Comparison of ENCODE assay signal across 8 mouse cellular contexts in the genomic region with DNA sequence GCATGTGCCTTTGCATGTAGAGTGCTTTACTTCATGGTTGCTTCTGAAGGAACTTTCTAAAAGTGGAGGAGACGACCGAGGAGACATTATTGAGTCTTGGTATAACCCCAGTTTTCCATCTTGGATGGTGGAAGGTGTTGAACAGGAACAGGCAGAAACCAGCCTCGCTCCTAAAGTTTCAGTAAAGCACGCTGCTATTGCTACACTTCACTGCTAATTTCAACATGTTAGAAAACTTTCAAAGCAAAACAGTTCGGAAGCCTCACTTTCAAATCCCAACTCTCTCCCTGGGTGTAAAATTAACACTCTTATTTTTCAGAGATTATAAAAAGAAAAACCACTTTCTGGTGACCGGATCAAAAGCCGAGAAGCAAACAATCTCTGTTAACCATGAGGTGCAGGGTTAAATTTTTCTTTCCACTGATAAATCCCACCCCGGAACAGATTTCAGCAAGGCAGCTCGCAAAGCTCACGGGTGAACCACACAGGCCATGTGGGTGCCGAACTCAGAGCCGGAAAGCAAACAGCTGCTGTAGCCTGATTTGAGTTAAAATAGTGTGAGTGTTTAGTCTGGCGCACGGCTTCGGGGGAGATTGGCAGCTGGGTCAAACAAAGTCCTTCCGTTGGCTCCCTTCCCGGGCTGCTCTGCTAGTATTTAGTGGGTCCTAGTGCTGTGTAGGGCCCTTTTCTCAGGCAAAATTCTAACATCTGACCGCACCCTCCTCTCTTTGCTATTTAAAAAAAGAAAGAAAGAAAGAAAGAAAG.
A peak's percentile ranks its signal among the peaks of the same experiment; 100 is the strongest.
DNase-seq lines count a peak whose midpoint lies in the region; ATAC-seq lines count a peak whose summit lies in the region.
"Had no signal": no experiment of that assay in that cellular context is flagged by ENCODE, and none has a peak within 500 bp of the region (broad histone marks: within the 10 kb centered on the region; RNA-seq: fewer than 3 reads in every experiment).

No protein-coding gene starts in this region.

- DNase-seq in brain, embryonic 18.5 days (ENCODE audit: low read depth, low spot score): peak; percentile 77
- DNase-seq in forebrain, embryonic 10.5 days (ENCODE audit: extremely low spot score, low spot score): peak; percentile 39
- peak; percentile 89 for DNase-seq in midbrain, embryonic 14.5 days

- no peaks in the 10 kb centered on the region for H3K36me3 ChIP-seq in forebrain, embryonic 10.5 days (replicated peaks)
- no peaks in the 10 kb centered on the region for H3K36me3 ChIP-seq in heart, embryonic 12.5 days
- no peaks in the 10 kb centered on the region for H3K36me3 ChIP-seq in kidney, embryonic 15.5 days
- no peaks in the 10 kb centered on the region for H3K36me3 ChIP-seq in limb, embryonic 13.5 days
- H3K36me3 ChIP-seq in midbrain, embryonic 14.5 days (ENCODE audit: control insufficient read depth, insufficient read depth, low read length): no peaks in the 10 kb centered on the region
- no peaks in the 10 kb centered on the region for H3K36me3 ChIP-seq in stomach, embryonic 14.5 days (ENCODE audit: control insufficient read depth, insufficient read depth, low read length)

- no peaks in the 10 kb centered on the region for H3K27me3 ChIP-seq in forebrain, embryonic 10.5 days (ENCODE audit: poor library complexity, severe bottlenecking)
- H3K27me3 ChIP-seq in heart, embryonic 12.5 days (replicated peaks): no peaks in the 10 kb centered on the region
- H3K27me3 ChIP-seq in kidney, embryonic 15.5 days: no peaks in the 10 kb centered on the region
- no peaks in the 10 kb centered on the region for H3K27me3 ChIP-seq in limb, embryonic 13.5 days
- no peaks in the 10 kb centered on the region for H3K27me3 ChIP-seq in midbrain, embryonic 14.5 days (ENCODE audit: control insufficient read depth, insufficient read depth, low read length)
- no peaks in the 10 kb centered on the region for H3K27me3 ChIP-seq in stomach, embryonic 14.5 days (ENCODE audit: control insufficient read depth, insufficient read depth, low read length)

- 67% methylated on average over 18 of the region's 18 CpGs for WGBS in forebrain, embryonic 10.5 days
- WGBS in heart, embryonic 12.5 days: 27% methylated on average over 18 of the region's 18 CpGs
- 40% methylated on average over 18 of the region's 18 CpGs for WGBS in kidney, embryonic 15.5 days
- 29% methylated on average over 18 of the region's 18 CpGs for WGBS in limb, embryonic 13.5 days
- WGBS in midbrain, embryonic 14.5 days: 32% methylated on average over 18 of the region's 18 CpGs
- 20% methylated on average over 18 of the region's 18 CpGs for WGBS in stomach, embryonic 14.5 days

- no peak overlapping the region for H3K9ac ChIP-seq in heart, embryonic 12.5 days
- H3K9ac ChIP-seq in kidney, embryonic 15.5 days: no peak overlapping the region
- H3K9ac ChIP-seq in limb, embryonic 13.5 days: no peak overlapping the region
- no peak overlapping the region; the same call in 1 of the 2 replicates for H3K9ac ChIP-seq in midbrain, embryonic 14.5 days (replicated peaks; ENCODE audit: low read length)
- no peak overlapping the region for H3K9ac ChIP-seq in stomach, embryonic 14.5 days (replicated peaks; ENCODE audit: low read depth, low read length)

- no peaks in the 10 kb centered on the region for H3K9me3 ChIP-seq in forebrain, embryonic 10.5 days
- H3K9me3 ChIP-seq in heart, embryonic 12.5 days (replicated peaks): no peaks in the 10 kb centered on the region
- H3K9me3 ChIP-seq in kidney, embryonic 15.5 days (replicated peaks): no peaks in the 10 kb centered on the region
- no peaks in the 10 kb centered on the region for H3K9me3 ChIP-seq in limb, embryonic 13.5 days
- H3K9me3 ChIP-seq in midbrain, embryonic 14.5 days (ENCODE audit: control insufficient read depth, low read length): 0 out of 2 replicates have a peak, but pooled peaks cover 3% of the 10 kb centered on the region
- no peaks in the 10 kb centered on the region for H3K9me3 ChIP-seq in stomach, embryonic 14.5 days (ENCODE audit: control insufficient read depth, low read depth, low read length)

- H3K27ac ChIP-seq in forebrain, embryonic 10.5 days: peak overlapping the region; percentile 79
- H3K27ac ChIP-seq in heart, embryonic 12.5 days (ENCODE audit: poor library complexity, severe bottlenecking): peak overlapping the region; percentile 94
- peak overlapping the region; percentile 86 for H3K27ac ChIP-seq in kidney, embryonic 15.5 days
- peak overlapping the region; percentile 89 for H3K27ac ChIP-seq in limb, embryonic 13.5 days
- H3K27ac ChIP-seq in midbrain, embryonic 14.5 days (replicated peaks; ENCODE audit: low read depth, low read length): peak overlapping the region; percentile 86
- H3K27ac ChIP-seq in stomach, embryonic 14.5 days (ENCODE audit: low read length): peak overlapping the region; percentile 98

- peak overlapping the region; percentile 60 for H3K4me2 ChIP-seq in heart, embryonic 12.5 days
- H3K4me2 ChIP-seq in kidney, embryonic 15.5 days: peak overlapping the region; percentile 50
- H3K4me2 ChIP-seq in limb, embryonic 13.5 days (replicated peaks): peak overlapping the region; percentile 63
- H3K4me2 ChIP-seq in midbrain, embryonic 14.5 days (ENCODE audit: low read length): peak overlapping the region; percentile 45
- H3K4me2 ChIP-seq in stomach, embryonic 14.5 days (replicated peaks; ENCODE audit: low read depth, low read length): peak overlapping the region; percentile 44

- H3K4me3 ChIP-seq in forebrain, embryonic 10.5 days: no peak overlapping the region
- peak overlapping the region; percentile 25 for H3K4me3 ChIP-seq in heart, embryonic 12.5 days
- H3K4me3 ChIP-seq in kidney, embryonic 15.5 days (replicated peaks): peak overlapping the region; percentile 36; the same call in 1 of the 2 replicates
- peak overlapping the region; percentile 37; the same call in 1 of the 2 replicates for H3K4me3 ChIP-seq in limb, embryonic 13.5 days
- peak overlapping the region; percentile 34 for H3K4me3 ChIP-seq in midbrain, embryonic 14.5 days (replicated peaks; ENCODE audit: low read depth, low read length)
- peak overlapping the region; percentile 43 for H3K4me3 ChIP-seq in stomach, embryonic 14.5 days (ENCODE audit: low read depth, low read length)
- H3K4me3 ChIP-seq: erythroblast, embryonic 14.5 days had no signal

- peaks cover 21% of the 10 kb centered on the region for H3K4me1 ChIP-seq in forebrain, embryonic 10.5 days
- H3K4me1 ChIP-seq in heart, embryonic 12.5 days (replicated peaks): peaks cover 4% of the 10 kb centered on the region; the same call in 1 of the 2 replicates
- peaks cover 4% of the 10 kb centered on the region for H3K4me1 ChIP-seq in kidney, embryonic 15.5 days
- peaks cover 23% of the 10 kb centered on the region for H3K4me1 ChIP-seq in limb, embryonic 13.5 days
- peaks cover 10% of the 10 kb centered on the region; the same call in 1 of the 2 replicates for H3K4me1 ChIP-seq in midbrain, embryonic 14.5 days (ENCODE audit: control insufficient read depth, insufficient read depth, low read length)
- H3K4me1 ChIP-seq in stomach, embryonic 14.5 days (ENCODE audit: control insufficient read depth, insufficient read depth, low read length): peaks cover 4% of the 10 kb centered on the region; the same call in 1 of the 2 replicates

- ATAC-seq in heart, embryonic 12.5 days (ENCODE audit: insufficient number of reproducible peaks, low FRiP score): peak; percentile 93
- peak; percentile 97 for ATAC-seq in kidney, embryonic 15.5 days (replicated peaks; ENCODE audit: low FRiP score)
- peak; percentile 93 for ATAC-seq in limb, embryonic 13.5 days (ENCODE audit: low FRiP score, low read depth)
- ATAC-seq in midbrain, embryonic 14.5 days (ENCODE audit: low FRiP score, low TSS enrichment): peak; percentile 90
- ATAC-seq in stomach, embryonic 14.5 days (ENCODE audit: insufficient number of reproducible peaks, insufficient read depth, low FRiP score, low read depth): peak; percentile 92

Comparison
In these comparisons a context has a peak if more than half of its experiments do, and no peak if none do; other contexts are left out.
1. DNase-seq: peak in every context shown above with its lines; median percentile 89 in midbrain, embryonic 14.5 days; 77 in brain, embryonic 18.5 days; 39 in forebrain, embryonic 10.5 days.